Comparison of ENCODE assay signal across 13 mouse cellular contexts in the genomic region with DNA sequence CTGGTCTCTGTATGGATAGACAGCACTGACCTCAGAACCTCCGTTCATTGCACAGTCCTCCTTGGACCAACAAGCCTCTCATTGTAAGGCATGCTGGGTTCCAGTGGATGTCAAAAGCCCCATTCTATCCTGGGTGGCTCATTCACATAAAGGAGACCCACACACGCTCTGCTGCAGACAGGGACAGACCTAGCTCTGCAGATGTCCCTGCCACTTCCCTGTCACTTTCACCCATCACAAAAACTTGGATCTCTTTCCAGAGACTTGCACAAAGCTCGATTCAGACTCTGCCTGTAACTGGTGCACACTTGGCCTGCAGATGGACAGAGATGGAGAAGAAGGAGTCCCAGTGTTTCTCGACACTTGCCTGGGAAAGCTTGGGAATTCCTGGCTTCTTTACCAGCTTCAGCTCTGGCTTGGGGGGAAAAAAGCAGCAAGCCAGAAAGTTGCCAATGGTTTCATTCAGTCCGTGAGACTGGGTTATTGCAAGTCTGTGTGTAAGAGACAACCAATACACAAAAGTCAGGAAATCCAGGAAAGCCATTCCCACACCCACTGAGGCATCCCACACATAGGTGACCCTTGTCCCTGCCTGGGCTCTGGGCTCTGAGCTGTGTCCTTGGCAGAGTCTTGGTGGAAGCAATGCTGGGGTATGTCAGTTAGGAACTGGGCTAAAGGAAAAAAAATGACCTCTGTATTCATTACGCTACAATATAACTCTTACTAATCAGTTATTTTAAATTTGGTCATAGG.
DNase-seq lines count a peak whose midpoint lies in the region; ATAC-seq lines count a peak whose summit lies in the region.
"Had no signal": no experiment of that assay in that cellular context is flagged by ENCODE, and none has a peak within 500 bp of the region (broad histone marks: within the 10 kb centered on the region; RNA-seq: fewer than 3 reads in every experiment).

No protein-coding gene starts in this region.

- H3K4me3 ChIP-seq in hindbrain, embryonic 13.5 days, result no peak overlapping the region
- no peak overlapping the region for H3K4me3 ChIP-seq in hindbrain, embryonic 11.5 days (ENCODE audit: low read depth, low read length)
- H3K4me3 ChIP-seq in neural tube, embryonic 13.5 days, result no peak overlapping the region
- no peak overlapping the region for H3K4me3 ChIP-seq in liver, embryonic 11.5 days (ENCODE audit: low read depth, low read length)
- H3K4me3 ChIP-seq: embryonic facial prominence, embryonic 13.5 days; kidney, embryonic 15.5 days had no signal

- intact Hi-C loops in gastrocnemius, postnatal 36 days (cut with DNase I), result no loop called here

- H3K4me2 ChIP-seq in hindbrain, embryonic 13.5 days, result no peak overlapping the region
- no peak overlapping the region for H3K4me2 ChIP-seq in hindbrain, embryonic 11.5 days (replicated peaks; ENCODE audit: low read depth, low read length)
- no peak overlapping the region for H3K4me2 ChIP-seq in neural tube, embryonic 13.5 days
- no peak overlapping the region for H3K4me2 ChIP-seq in liver, embryonic 11.5 days
- H3K4me2 ChIP-seq: embryonic facial prominence, embryonic 13.5 days; kidney, embryonic 15.5 days had no signal

- no peaks in the 10 kb centered on the region for H3K36me3 ChIP-seq in hindbrain, embryonic 13.5 days
- H3K36me3 ChIP-seq in hindbrain, embryonic 11.5 days (ENCODE audit: control insufficient read depth, insufficient read depth, low read length), result no peaks in the 10 kb centered on the region
- H3K36me3 ChIP-seq in neural tube, embryonic 13.5 days, result no peaks in the 10 kb centered on the region
- H3K36me3 ChIP-seq in liver, embryonic 11.5 days (ENCODE audit: control insufficient read depth, insufficient read depth, low read length), result no peaks in the 10 kb centered on the region
- H3K36me3 ChIP-seq: embryonic facial prominence, embryonic 13.5 days; kidney, embryonic 15.5 days had no signal

- WGBS in hindbrain, embryonic 13.5 days, result 71% methylated on average over 6 of the region's 6 CpGs
- 78% methylated on average over 6 of the region's 6 CpGs for WGBS in hindbrain, embryonic 11.5 days
- WGBS in neural tube, embryonic 13.5 days, result 78% methylated on average over 6 of the region's 6 CpGs
- WGBS in liver, embryonic 11.5 days, result 73% methylated on average over 6 of the region's 6 CpGs

- peak; percentile 65; the same call in 1 of the 2 replicates for ATAC-seq in hindbrain, embryonic 13.5 days (ENCODE audit: low FRiP score)
- no peak for ATAC-seq in hindbrain, embryonic 11.5 days (ENCODE audit: low FRiP score)
- ATAC-seq in neural tube, embryonic 13.5 days (ENCODE audit: low read depth), result 0 out of 2 replicates have a peak, but pooled peaks have one; percentile 49
- ATAC-seq in liver, embryonic 11.5 days (replicated peaks; ENCODE audit: low FRiP score), result no peak

- H3K9ac ChIP-seq in hindbrain, embryonic 13.5 days, result no peak overlapping the region
- H3K9ac ChIP-seq in hindbrain, embryonic 11.5 days (ENCODE audit: low read depth, low read length), result no peak overlapping the region
- H3K9ac ChIP-seq in neural tube, embryonic 13.5 days, result no peak overlapping the region
- H3K9ac ChIP-seq in liver, embryonic 11.5 days (ENCODE audit: low read depth, low read length), result no peak overlapping the region
- H3K9ac ChIP-seq: embryonic facial prominence, embryonic 13.5 days; kidney, embryonic 15.5 days had no signal

- DNase-seq in hindbrain, embryonic 11.5 days (ENCODE audit: low spot score), result no peak
- DNase-seq in neural tube, embryonic 10.5 days (ENCODE audit: extremely low spot score, low spot score), result no peak
- peak; percentile 47 to 51 for DNase-seq in layer of hippocampus, postnatal 10 days (ENCODE audit: low spot score in 2 of 2)
- DNase-seq in liver, embryonic 11.5 days (ENCODE audit: low spot score), result no peak
- no peak for DNase-seq in gastrocnemius, postnatal 36 days
- DNase-seq: gastrocnemius, postnatal 14 days; liver; lung, postnatal 36 days; right cerebral cortex, postnatal 4 days had no signal

- no peaks in the 10 kb centered on the region for H3K4me1 ChIP-seq in hindbrain, embryonic 13.5 days (replicated peaks)
- H3K4me1 ChIP-seq in hindbrain, embryonic 11.5 days (replicated peaks; ENCODE audit: control insufficient read depth, insufficient read depth, low read length), result no peaks in the 10 kb centered on the region
- no peaks in the 10 kb centered on the region for H3K4me1 ChIP-seq in neural tube, embryonic 13.5 days (replicated peaks)
- no peaks in the 10 kb centered on the region for H3K4me1 ChIP-seq in liver, embryonic 11.5 days (replicated peaks; ENCODE audit: control insufficient read depth, insufficient read depth, low read length)
- H3K4me1 ChIP-seq: embryonic facial prominence, embryonic 13.5 days; kidney, embryonic 15.5 days had no signal

- 0 out of 2 replicates have a peak overlapping the region, but pooled peaks have one; percentile 30 for H3K27ac ChIP-seq in hindbrain, embryonic 13.5 days
- H3K27ac ChIP-seq in hindbrain, embryonic 11.5 days (ENCODE audit: low read depth, low read length), result no peak overlapping the region
- H3K27ac ChIP-seq in neural tube, embryonic 13.5 days (replicated peaks), result no peak overlapping the region
- H3K27ac ChIP-seq in liver, embryonic 11.5 days (ENCODE audit: low read depth, low read length), result no peak overlapping the region
- H3K27ac ChIP-seq: embryonic facial prominence, embryonic 13.5 days; kidney, embryonic 15.5 days had no signal

- H3K27me3 ChIP-seq in hindbrain, embryonic 13.5 days, result no peaks in the 10 kb centered on the region
- no peaks in the 10 kb centered on the region for H3K27me3 ChIP-seq in hindbrain, embryonic 11.5 days (ENCODE audit: control insufficient read depth, insufficient read depth, low read length)
- H3K27me3 ChIP-seq in neural tube, embryonic 13.5 days, result no peaks in the 10 kb centered on the region
- no peaks in the 10 kb centered on the region for H3K27me3 ChIP-seq in liver, embryonic 11.5 days (replicated peaks; ENCODE audit: control insufficient read depth, insufficient read depth, low read length)
- H3K27me3 ChIP-seq: embryonic facial prominence, embryonic 13.5 days; kidney, embryonic 15.5 days had no signal

- H3K9me3 ChIP-seq in hindbrain, embryonic 13.5 days, result no peaks in the 10 kb centered on the region
- H3K9me3 ChIP-seq in hindbrain, embryonic 11.5 days (ENCODE audit: control insufficient read depth, low read length), result no peaks in the 10 kb centered on the region
- no peaks in the 10 kb centered on the region for H3K9me3 ChIP-seq in neural tube, embryonic 13.5 days
- no peaks in the 10 kb centered on the region for H3K9me3 ChIP-seq in liver, embryonic 11.5 days (ENCODE audit: control insufficient read depth, low read length)
- H3K9me3 ChIP-seq: embryonic facial prominence, embryonic 13.5 days; kidney, embryonic 15.5 days had no signal

Comparison
In these comparisons a context has a peak if more than half of its experiments do, and no peak if none do; other contexts are left out.
1. ATAC-seq: peak in hindbrain, embryonic 13.5 days (single experiment) and neural tube, embryonic 13.5 days (single experiment); none in hindbrain, embryonic 11.5 days (single experiment) and liver, embryonic 11.5 days (single experiment).
2. DNase-seq: peak in layer of hippocampus, postnatal 10 days (2 of 2); none in hindbrain, embryonic 11.5 days (single experiment), neural tube, embryonic 10.5 days (single experiment), liver, embryonic 11.5 days (single experiment) and gastrocnemius, postnatal 36 days (0 of 2).